ENCODE assay signal across 12 mouse cellular contexts in genomic region chr12:3587010-3587409, GRCm38 (mm10).
"Had no signal": no experiment of that assay in that cellular context is flagged by ENCODE, and none has a peak within 500 bp of the region (broad histone marks: within the 10 kb centered on the region; RNA-seq: fewer than 3 reads in every experiment).

No protein-coding gene starts in this region.

- DNase-seq: kidney, adult 8-10 months; kidney, postnatal 36 days; left cerebral cortex, postnatal 4 days; lung, adult 2 months; lung, postnatal 36 days; right cerebral cortex, adult 18-20 months; right cerebral cortex, postnatal 25 days; thymus, adult 2 months; thymus, postnatal 25 days had no signal

- ATAC-seq: intestine, postnatal 0 days; lung, postnatal 0 days; midbrain, embryonic 13.5 days had no signal
